Mouse (Mus musculus) megakaryocyte, embryonic 14.5 days (primary cell): ENCODE measurements around the gene Igsf6.

ENCODE experiments used
- FLI1 ChIP-seq: IDR thresholded peaks from 2 replicates; pipeline ENCODE4 v1.6.1; 2012; ENCODE audit warnings: low read length, inconsistent platforms, mixed read lengths
- GATA1 ChIP-seq: IDR thresholded peaks from 3 replicates; pipeline ENCODE4 v1.6.1; 2012; ENCODE audit warnings: mixed read lengths, low read length, inconsistent platforms, borderline replicate concordance

- no peak for TF ChIP-seq GATA1
- no peak for TF ChIP-seq FLI1
Observed at GRCm38 (mm10) chr7:121111321-121111720, 36.9 kb upstream of the Igsf6 start.
